Mouse (Mus musculus) kidney, adult 8-10 months (tissue): ENCODE data around the gene Tbc1d12.
"Not testable (repeated sequence)": the region's sequence is repeated elsewhere in the genome, so short reads cannot be mapped to it uniquely, and the experiment has no call there.

ENCODE experiments used
- DNase-seq, 2 experiments: peaks; one replicate each; pipeline ENCODE4 v3.0.0; 2022

Gene Tbc1d12

GRCm38 (mm10) chr19:38836438-38837170, at the start of gene Tbc1d12:
Gene Tbc1d12, plus strand, starts transcription at chr19:38836579.
- DNase-seq = peak; percentile 89 to 90

DNA sequence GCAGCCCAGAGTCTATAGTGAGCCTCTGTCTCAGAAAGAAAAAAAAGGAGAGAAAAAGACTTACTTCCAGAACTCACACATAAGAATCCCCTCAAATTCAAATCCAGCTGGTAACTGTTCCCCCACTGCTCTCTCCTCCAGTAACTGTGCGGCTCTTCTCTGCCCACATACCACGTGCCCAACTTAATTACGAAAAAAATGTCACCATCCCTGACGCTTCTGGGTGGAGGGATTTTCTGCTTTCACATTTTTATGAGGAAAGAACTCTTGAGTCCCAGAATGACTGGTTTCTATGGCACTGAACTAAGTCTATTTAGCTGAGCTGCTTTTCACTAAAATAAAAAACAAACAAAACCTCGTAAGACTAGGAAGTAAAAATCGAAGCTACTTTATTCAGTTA, 48.6 kb upstream of the Tbc1d12 start:
- DNase-seq = no peak

DNA sequence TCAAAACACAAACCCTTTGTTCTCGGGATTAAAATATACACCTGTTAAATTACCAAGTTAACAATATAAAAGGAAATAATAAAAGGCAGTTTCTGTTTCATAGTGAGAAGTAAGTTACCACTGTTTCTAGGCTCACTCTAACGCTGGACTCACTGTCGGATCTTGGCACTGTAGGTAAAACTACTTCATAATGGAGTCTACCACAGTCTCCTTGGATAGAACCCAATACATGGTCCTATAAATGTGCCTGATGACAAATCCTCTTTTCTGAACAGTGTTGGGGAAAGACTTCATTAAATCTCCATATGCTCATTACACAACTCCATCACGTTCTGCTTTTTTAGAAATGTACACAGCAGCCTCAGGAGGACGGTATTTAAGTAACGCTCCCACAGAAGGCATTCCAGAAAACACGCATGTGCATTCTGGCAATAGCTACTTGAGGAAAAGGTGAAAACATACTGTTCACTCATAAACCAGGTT, 42.8 kb upstream of the Tbc1d12 start:
- no peak for DNase-seq

DNA sequence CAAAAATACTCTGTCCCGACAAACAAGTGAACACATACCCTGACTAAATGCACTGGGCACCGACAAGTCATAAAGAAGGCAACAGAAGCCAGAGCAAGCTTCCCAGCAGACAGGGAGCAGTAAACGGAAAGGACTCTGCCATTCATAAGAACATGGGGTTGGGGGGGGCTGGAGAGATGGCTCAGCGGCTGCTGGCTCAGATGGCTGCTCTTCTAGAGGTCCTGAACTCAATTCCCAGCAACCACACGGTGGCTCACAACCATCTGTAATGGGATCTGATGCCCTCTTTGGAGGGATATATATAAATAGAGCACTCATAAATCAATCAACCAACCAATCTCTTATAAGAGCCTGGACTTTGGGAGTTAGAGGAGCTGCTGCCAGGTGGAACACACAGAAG, 39.8 kb upstream of the Tbc1d12 start:
- no peak for DNase-seq

DNA sequence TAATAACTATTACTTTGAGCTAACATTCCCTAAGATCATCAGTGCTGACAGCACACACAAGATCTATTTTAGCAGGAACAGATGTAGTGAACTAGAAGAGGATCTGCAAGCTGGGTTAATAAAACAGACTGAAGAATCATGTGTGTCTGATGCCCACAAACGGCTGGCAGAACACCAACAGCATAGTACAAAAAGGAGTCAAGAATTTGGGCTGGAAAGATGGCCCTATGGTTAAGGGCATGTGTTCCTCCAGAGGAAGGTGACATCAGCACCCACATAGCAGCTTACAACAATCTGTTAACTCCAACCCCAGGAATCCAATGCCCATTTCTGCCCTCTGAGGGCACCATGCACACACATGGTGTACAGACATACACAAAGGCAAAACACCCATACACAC, 38.1 kb upstream of the Tbc1d12 start:
- DNase-seq = no peak

- no peak for DNase-seq
Measured at GRCm38 (mm10) chr19:38798801-38799200, 37.6 kb upstream of the Tbc1d12 start.

DNA sequence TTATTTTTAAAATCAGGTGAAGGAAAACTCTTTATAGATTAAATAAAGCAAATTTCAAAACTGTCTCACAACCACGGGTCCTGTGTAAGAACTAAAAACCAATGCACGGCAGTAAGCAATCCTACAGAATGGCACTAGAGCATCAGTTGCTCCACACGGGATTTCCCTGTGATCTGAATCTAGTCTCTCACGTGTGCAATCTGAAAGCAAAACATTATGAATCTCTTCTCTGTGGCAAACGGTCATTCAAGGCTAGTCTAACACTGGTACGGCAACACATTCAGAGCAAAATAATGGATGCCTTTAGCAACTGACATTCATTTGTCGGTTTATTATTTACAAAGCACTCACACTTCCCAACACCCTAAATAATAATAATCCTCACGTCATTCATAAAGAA, 18.2 kb upstream of the Tbc1d12 start:
- no peak for DNase-seq

GRCm38 (mm10) chr19:38818766-38819426, 17.5 kb upstream of the Tbc1d12 start, which contains the start of gene Noc3l:
Gene Noc3l, minus strand, starts transcription at chr19:38819237.
- DNase-seq = peak; percentile 86 to 93

- DNase-seq = peak in 1 of 2 experiments; percentile 5
Measured at GRCm38 (mm10) chr19:38819427-38819802, 17.0 kb upstream of the Tbc1d12 start.

- no peak for DNase-seq
Measured at GRCm38 (mm10) chr19:38820186-38820804, 16.1 kb upstream of the Tbc1d12 start.

DNA sequence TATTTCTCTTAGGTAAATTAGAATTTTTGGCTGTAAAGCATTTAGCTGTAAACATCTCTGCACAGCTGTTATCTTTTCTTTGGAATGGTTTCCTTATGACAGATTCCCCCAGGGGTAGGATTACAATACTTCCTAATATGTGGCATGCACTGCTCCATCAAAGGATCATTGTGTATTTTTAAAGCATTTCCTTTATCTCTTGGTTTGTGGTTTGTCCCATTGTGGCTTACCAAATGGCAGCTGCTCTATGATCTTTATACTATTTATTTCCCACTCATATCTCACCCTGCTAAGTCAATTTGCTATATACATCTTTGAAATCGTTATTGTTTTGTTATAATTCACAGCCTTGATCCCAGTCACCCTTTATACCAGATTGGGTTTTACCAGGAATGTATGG, 3.2 kb upstream of the Tbc1d12 start:
- no peak for DNase-seq

DNA sequence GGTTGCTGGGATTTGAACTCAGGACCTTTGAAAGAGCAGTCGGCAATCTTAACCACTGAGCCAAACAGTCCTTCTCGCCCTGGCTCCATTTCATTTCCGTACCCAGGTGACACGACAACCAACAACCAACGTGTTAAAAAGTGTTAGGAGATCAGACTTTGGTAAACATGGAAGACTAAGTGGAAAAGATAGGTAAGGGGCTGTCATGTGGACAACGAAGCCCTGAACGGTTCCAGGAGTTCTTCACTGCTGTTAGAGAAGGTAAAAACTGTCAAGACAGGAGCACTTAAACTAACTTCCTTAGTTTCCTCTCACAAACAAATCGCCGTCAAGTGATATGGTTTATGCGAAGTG, 318 bp upstream of the Tbc1d12 start:
- DNase-seq = no peak

- peak; percentile 27 to 51 for DNase-seq
Measured at GRCm38 (mm10) chr19:38837171-38837641, 827 bp downstream of the Tbc1d12 start.

DNA sequence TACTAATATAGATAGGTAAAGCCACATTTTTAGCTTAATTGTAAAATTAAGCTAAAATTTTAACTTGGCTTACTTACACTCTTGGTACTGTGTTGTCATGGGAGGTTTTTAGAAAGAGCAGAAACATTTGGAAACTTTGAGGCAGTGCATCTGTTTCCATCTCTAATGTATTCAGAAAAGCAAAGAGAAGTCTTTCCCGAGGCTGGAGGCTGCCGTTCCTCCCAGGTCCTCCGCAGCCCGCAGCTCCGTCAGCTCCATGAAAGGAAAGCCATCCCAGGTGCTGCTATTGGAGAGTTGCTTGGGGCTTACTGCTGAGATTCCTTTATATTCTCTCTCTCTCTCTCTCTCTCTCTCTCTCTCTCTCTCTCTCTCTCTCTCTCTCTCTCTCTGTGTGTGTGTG, 8.4 kb downstream of the Tbc1d12 start:
- no peak for DNase-seq

DNA sequence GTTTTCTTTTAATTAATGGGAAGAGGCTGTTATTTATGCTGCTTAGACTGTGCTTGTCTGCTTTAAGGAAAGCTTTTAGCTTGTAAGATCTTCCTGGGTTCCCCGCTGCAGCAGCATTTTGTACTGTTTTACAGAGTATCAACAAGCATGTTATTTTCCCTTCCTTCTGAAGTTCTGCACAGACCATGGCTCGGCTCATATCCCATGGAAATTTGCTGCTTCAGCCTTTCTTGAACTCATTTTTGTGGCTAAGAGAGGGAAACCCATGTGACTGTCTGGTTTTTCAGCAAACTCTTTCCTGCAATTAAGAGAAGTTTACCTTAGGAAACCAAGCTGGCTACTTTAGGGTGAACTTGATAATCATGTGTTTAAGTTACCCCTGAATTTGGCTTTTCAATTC, 10.0 kb downstream of the Tbc1d12 start:
- no peak for DNase-seq

- DNase-seq = no peak
Measured at GRCm38 (mm10) chr19:38858224-38858623, 21.8 kb downstream of the Tbc1d12 start.

- no peak for DNase-seq
Measured at GRCm38 (mm10) chr19:38862523-38862922, 26.1 kb downstream of the Tbc1d12 start.

DNA sequence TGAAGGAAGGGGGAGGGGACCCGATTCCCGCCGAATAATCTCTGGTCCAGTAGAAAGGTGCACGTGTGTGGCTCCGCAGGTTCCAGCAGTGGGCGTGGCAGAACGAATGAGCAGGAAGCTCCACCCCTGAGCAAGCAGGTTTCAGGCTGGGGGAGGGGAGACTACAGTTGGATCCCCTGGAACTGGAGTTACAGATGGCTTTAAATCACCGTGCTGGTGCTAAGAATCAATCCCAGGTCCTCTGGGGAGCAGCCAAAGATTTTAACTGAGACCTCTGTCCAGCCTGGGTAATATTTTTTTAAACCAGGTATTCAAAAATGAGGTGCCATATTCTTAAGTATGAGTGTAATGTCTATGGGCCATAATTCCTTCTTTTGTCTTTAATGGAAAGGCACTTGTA, 38.4 kb downstream of the Tbc1d12 start:
- DNase-seq = not testable (repeated sequence)

GRCm38 (mm10) chr19:38880300-38880699, 43.9 kb downstream of the Tbc1d12 start:
- DNase-seq = no peak

DNA sequence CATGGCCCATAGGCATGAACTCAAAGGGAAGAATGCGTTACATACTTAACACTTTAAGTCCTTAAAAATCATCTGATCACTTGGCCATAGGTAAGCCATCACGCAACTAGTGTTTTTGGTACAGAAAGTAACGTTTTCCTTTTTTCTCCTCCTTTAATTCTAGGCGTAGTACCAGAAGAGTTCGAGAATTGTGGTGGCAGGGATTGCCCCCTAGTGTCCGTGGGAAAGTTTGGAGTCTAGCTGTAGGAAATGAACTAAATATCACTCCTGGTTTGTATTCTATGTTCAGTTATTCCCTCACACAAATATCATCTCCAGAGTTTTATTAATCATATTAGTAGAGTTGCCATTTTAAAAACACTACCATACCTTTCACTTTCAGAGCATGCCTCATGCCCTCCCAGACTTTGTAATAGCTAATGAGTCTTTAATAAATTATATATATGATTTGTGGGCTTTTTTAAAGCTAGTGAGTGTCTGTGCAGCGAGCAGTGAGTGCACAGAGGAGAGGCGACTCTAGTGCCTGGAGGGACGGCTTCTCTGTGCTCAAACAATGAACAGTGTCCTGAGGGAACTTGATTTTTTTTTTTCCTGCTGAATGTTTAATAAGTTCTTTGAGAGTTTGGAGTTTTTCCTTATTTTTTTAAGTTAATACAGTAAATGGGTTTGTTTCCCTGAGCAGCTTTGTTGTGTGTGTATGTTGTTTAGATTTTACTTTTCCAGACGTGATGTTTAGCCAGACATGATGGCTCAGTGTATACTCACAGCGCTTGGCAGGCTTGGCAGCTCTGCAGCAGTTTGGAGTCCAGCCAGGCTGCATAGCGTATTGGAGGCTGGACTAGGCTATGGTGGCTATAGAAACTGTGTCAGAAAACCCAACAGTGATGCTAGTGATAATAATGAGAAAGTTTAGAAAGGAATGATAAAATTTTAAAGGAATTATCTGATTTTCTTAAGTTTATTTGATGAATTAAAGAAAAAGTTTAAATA, 65.1 kb downstream of the Tbc1d12 start:
- no peak for DNase-seq

- no peak for DNase-seq
Measured at GRCm38 (mm10) chr19:38902501-38902900, 66.1 kb downstream of the Tbc1d12 start.

GRCm38 (mm10) chr19:38913786-38914185, 77.4 kb downstream of the Tbc1d12 start:
- no peak for DNase-seq

GRCm38 (mm10) chr19:38914926-38915325, 78.5 kb downstream of the Tbc1d12 start:
- no peak for DNase-seq
